Mouse (Mus musculus) left cerebral cortex, adult 2 months (tissue): Measurements from ENCODE around the gene Trmt1l. TPM values are rescaled to one million over a fixed set of nuclear protein-coding genes. Genes with fewer than 3 reads are reported as not detected.
"Not testable (repeated sequence)": the region's sequence is repeated elsewhere in the genome, so short reads cannot be mapped to it uniquely, and the experiment has no call there.

Experiments
- DNase-seq, 2 experiments: peaks; one replicate each; pipeline ENCODE4 v3.0.0; 2021 to 2022; ENCODE audit warnings: low spot score in 2 of 2, mixed read lengths in 1 of 2; ENCODE audit errors: extremely low spot score in 1 of 2
- H3K27ac ChIP-seq: fragments of 200-600 bp; 2 replicates; pipeline ENCODE4 v1.8.1; 2022
- H3K4me3 ChIP-seq: fragments of 200-600 bp; 2 replicates; pipeline ENCODE4 v1.8.1; 2022
- CTCF ChIP-seq: fragments of 200-600 bp; IDR thresholded peaks from 2 replicates; pipeline ENCODE4 v1.8.1; 2022; ENCODE audit warnings: antibody characterized with exemption, mild to moderate bottlenecking, moderate library complexity
- intact Hi-C: fragments of 180-260 bp; cut with DNase I; formaldehyde crosslinking; loops from one replicate; pipeline ENCODE4 v1.15.1; 2025
- total RNA-seq, 2 experiments: library from RNA; stranded (reverse); gene quantifications; 2 replicates each; pipeline ENCODE4 v1.2.3; 2021

The Trmt1l gene
- total RNA-seq, 2 experiments from 2014 or later: 26.7 to 28.7 TPM

GRCm38 (mm10) chr1:151457087-151457486, 28.7 kb downstream of the Trmt1l start:
- no peak for TF ChIP-seq CTCF
- intact Hi-C loops: loop anchor here (10.0 kb wide), 1 partner anchor 1032 kb away; no protein-coding TSS in a partner anchor
- no peak for DNase-seq
- H3K27ac ChIP-seq: no peak overlapping the region
- no peak overlapping the region for H3K4me3 ChIP-seq

- intact Hi-C loops: no loop called here
- Histone ChIP-seq H3K27ac (no peak overlapping the region), H3K4me3 (no peak overlapping the region)
- TF ChIP-seq CTCF: peak; percentile 1
- DNase-seq: no peak
Measured at GRCm38 (mm10) chr1:151461265-151461664, 32.9 kb downstream of the Trmt1l start.

GRCm38 (mm10) chr1:151464914-151465313, 36.6 kb downstream of the Trmt1l start:
- intact Hi-C loops: no loop called here
- Histone ChIP-seq H3K27ac (no peak overlapping the region), H3K4me3 (no peak overlapping the region)
- TF ChIP-seq CTCF: no peak
- no peak for DNase-seq

- DNase-seq: no peak
- no peak overlapping the region for H3K4me3 ChIP-seq
- intact Hi-C loops: no loop called here
- TF ChIP-seq CTCF: no peak
- H3K27ac ChIP-seq: no peak overlapping the region
Measured at GRCm38 (mm10) chr1:151466571-151466970, 38.2 kb downstream of the Trmt1l start.

GRCm38 (mm10) chr1:151471429-151471828, 43.1 kb downstream of the Trmt1l start:
- no peak for TF ChIP-seq CTCF
- intact Hi-C loops: no loop called here

GRCm38 (mm10) chr1:151472386-151472785, 44.0 kb downstream of the Trmt1l start:
- DNase-seq, H3K27ac ChIP-seq, intact Hi-C loops, H3K4me3 ChIP-seq: not testable (repeated sequence)

More at GRCm38 (mm10) chr1:151471429-151471828, 43.1 kb downstream of the Trmt1l start:
- Histone ChIP-seq H3K27ac (no peak overlapping the region), H3K4me3 (no peak overlapping the region)
- no peak for DNase-seq

GRCm38 (mm10) chr1:151482497-151482896, 54.2 kb downstream of the Trmt1l start:
- no peak overlapping the region for H3K27ac ChIP-seq
- H3K4me3 ChIP-seq: no peak overlapping the region
- intact Hi-C loops: no loop called here
- no peak for DNase-seq
- no peak for TF ChIP-seq CTCF

- H3K27ac ChIP-seq: no peak overlapping the region
- H3K4me3 ChIP-seq: no peak overlapping the region
- no peak for DNase-seq
- TF ChIP-seq CTCF: peak; percentile 49
- intact Hi-C loops: no loop called here
Measured at GRCm38 (mm10) chr1:151483568-151483967, 55.2 kb downstream of the Trmt1l start.

GRCm38 (mm10) chr1:151484754-151485153, 56.4 kb downstream of the Trmt1l start:
- no peak overlapping the region for H3K4me3 ChIP-seq
- TF ChIP-seq CTCF: no peak
- no peak overlapping the region for H3K27ac ChIP-seq
- intact Hi-C loops: loop anchor here (2.0 kb wide), 1 partner anchor 222 kb away; no protein-coding TSS in a partner anchor
- DNase-seq: no peak

- Histone ChIP-seq H3K27ac (no peak overlapping the region), H3K4me3 (no peak overlapping the region)
- DNase-seq: no peak
- intact Hi-C loops: no loop called here
- TF ChIP-seq CTCF: no peak
Measured at GRCm38 (mm10) chr1:151489806-151490205, 61.5 kb downstream of the Trmt1l start.

- intact Hi-C loops: loop anchor here (2.0 kb wide), 1 partner anchor 214 kb away; no protein-coding TSS in a partner anchor
- no peak for DNase-seq
- Histone ChIP-seq H3K4me3 (no peak overlapping the region), H3K27ac (no peak overlapping the region)
- peak; percentile 40 for TF ChIP-seq CTCF
Measured at GRCm38 (mm10) chr1:151492419-151492818, 64.1 kb downstream of the Trmt1l start.

- no peak overlapping the region for H3K4me3 ChIP-seq
- no peak for DNase-seq
- H3K27ac ChIP-seq: no peak overlapping the region
- intact Hi-C loops: loop anchor here (2.0 kb wide), 1 partner anchor 213 kb away; no protein-coding TSS in a partner anchor
- no peak for TF ChIP-seq CTCF
Measured at GRCm38 (mm10) chr1:151493826-151494225, 65.5 kb downstream of the Trmt1l start.

GRCm38 (mm10) chr1:151494711-151495110, 66.4 kb downstream of the Trmt1l start:
- TF ChIP-seq CTCF: no peak
- H3K27ac ChIP-seq: no peak overlapping the region
- DNase-seq: no peak
- no peak overlapping the region for H3K4me3 ChIP-seq
- intact Hi-C loops: no loop called here
